Mouse (Mus musculus) neural tube, embryonic 11.5 days (tissue): Measurements from ENCODE around the gene Gpr84. TPM values are rescaled to one million over a fixed set of nuclear protein-coding genes. Genes with fewer than 3 reads are reported as not detected.

ENCODE experiments used
- ATAC-seq: fragments of 200-750 bp; cut with Nextera tagmentation; 2 replicates; pipeline ENCODE4 v1.8.0; 2017; ENCODE audit warnings: moderate number of reproducible peaks, mild to moderate bottlenecking, moderate TSS enrichment, moderate library complexity; ENCODE audit not compliant: insufficient read depth, low FRiP score, low TSS enrichment
- DNase-seq: peaks from one replicate; pipeline ENCODE4 v3.0.0-alpha.2; 2015; ENCODE audit warnings: low spot score
- H3K27ac ChIP-seq: fragments of 300-500 bp; sonication (generic); 2 replicates; pipeline ENCODE4 v1.5.1; 2014; ENCODE audit warnings: low read depth, mild to moderate bottlenecking, low read length
- H3K27me3 ChIP-seq: fragments of 300-500 bp; sonication (generic); 2 replicates; pipeline ENCODE4 v1.6.1; 2014; ENCODE audit warnings: mild to moderate bottlenecking, low read length, mixed read lengths; ENCODE audit not compliant: control insufficient read depth, insufficient read depth
- H3K36me3 ChIP-seq: fragments of 300-500 bp; sonication (generic); 2 replicates; pipeline ENCODE4 v1.6.1; 2014; ENCODE audit warnings: mild to moderate bottlenecking, low read length, moderate library complexity, mixed read lengths; ENCODE audit not compliant: control insufficient read depth, insufficient read depth
- H3K4me1 ChIP-seq: fragments of 300-500 bp; sonication (generic); 2 replicates; pipeline ENCODE4 v1.6.1; 2014; ENCODE audit warnings: low read length, mixed read lengths; ENCODE audit not compliant: control insufficient read depth, insufficient read depth
- H3K4me2 ChIP-seq: fragments of 300-500 bp; sonication (generic); 2 replicates; pipeline ENCODE4 v1.6.1; 2014; ENCODE audit warnings: low read depth, mild to moderate bottlenecking, moderate library complexity
- H3K4me3 ChIP-seq: fragments of 300-500 bp; sonication (generic); 2 replicates; pipeline ENCODE4 v1.5.1; 2014; ENCODE audit warnings: low read depth, low read length
- H3K9ac ChIP-seq: fragments of 300-500 bp; sonication (generic); 2 replicates; pipeline ENCODE4 v1.6.1; 2014; ENCODE audit warnings: mild to moderate bottlenecking, low read length
- H3K9me3 ChIP-seq: fragments of 300-500 bp; sonication (generic); 2 replicates; pipeline ENCODE4 v1.6.1; 2016; ENCODE audit warnings: low read length; ENCODE audit not compliant: control insufficient read depth
- WGBS: fragments of 180-500 bp; shearing (Covaris S2); extraction: QIAGEN DNeasy Blood & Tissue Kit; methylation state at CpG from one replicate; pipeline ENCODE4 v1.1.7; 2014; 5-methylcytosine and 5-hydroxymethylcytosine counted together
- polyA plus RNA-seq: library from polyadenylated mRNA; unstranded; fragments of >200 nt; fragmentation: Nextera tagmentation; extraction: Ambion mirVana; gene quantifications from 2 replicates; pipeline ENCODE4 v1.2.1, GENCODE M21; 2014

Gpr84 gene
- polyA plus RNA-seq, 1 experiment from 2014 or later: 0.34 TPM

DNA sequence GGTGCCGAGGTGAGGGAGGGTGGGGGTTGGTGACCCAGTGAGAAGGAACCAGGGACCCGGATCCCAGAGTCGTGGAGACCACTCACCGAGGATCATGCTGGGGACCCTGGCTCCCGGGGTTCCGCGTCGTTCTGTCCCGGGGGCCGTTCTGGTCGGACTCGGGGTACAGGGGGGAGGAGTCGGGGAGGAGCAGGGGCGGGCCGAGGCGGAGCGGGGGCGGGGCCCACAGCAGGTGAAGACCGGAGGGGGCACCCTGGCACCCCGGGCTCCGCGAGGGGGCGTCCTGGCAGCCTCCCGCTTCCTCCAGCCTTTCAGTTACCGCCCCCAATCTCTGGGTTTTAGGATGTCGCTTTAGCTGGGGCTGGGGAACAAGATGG is 29.5 kb upstream of the Gpr84 start, which contains the start of gene Zfp385a:
Zfp385a (minus strand) TSS at position 133 of the 377 bp plus-strand sequence.
- Histone ChIP-seq H3K4me1 (peaks cover 18% of the 10 kb centered on the region), H3K4me2 (peak within 1 kb of the TSS; percentile 94), H3K9me3 (no peaks in the 10 kb centered on the region), H3K9ac (peak within 1 kb of the TSS; percentile 55), H3K36me3 (peaks cover 2% of the 10 kb centered on the region; the same call in 1 of the 2 replicates), H3K4me3 (peak within 1 kb of the TSS; percentile 53), H3K27ac (no peak within 1 kb of the TSS), H3K27me3 (peaks cover 20% of the 10 kb centered on the region)
- DNase-seq: peak; percentile 31
- peak; percentile 58; the same call in 1 of the 2 replicates for ATAC-seq
- under 1% methylated on average over 26 of the region's 26 CpGs for WGBS

DNA sequence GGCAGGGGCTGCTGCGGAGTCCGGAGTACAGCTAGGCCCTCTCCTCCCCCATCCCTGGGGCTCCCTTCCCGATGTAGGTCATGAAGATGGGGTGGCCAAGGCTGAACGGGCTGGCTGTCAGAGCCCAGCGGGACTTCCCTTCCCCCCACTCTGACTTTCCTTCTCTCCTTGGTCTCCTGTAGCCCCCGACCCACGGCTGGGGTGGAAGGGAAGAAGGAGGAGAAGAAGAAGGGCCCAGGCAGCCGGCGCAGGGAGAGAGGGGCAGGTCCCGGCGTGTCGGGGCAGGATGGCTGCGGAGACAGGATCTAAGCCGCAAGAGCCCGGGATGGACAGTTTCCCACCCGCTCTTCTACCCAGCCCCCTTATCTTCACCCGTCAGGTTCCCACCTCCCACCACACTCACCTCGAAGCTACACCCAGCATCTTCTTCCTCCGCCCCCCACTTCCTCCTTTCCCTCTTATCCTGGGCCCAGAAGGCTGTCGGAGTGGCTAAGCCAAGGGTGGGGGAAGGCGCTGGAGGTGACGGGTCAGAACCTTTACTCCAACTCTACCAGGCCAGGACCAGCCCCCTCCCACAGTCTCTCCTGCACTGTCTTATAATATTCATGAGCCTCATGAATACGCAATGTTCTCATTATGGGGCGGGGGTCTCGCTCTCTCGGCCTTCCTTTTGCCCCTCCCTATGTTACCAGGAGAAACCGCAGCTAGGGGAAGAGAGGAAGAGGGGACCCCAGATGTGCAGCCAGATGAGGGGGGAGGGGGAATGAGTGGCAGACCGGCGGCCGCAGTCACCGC is 29.0 kb upstream of the Gpr84 start:
- Histone ChIP-seq H3K27me3 (peaks cover 20% of the 10 kb centered on the region), H3K4me2 (peak overlapping the region; percentile 94), H3K9ac (peak overlapping the region; percentile 55), H3K9me3 (no peaks in the 10 kb centered on the region), H3K27ac (no peak overlapping the region), H3K4me1 (peaks cover 19% of the 10 kb centered on the region), H3K36me3 (no peaks in the 10 kb centered on the region; the same call in 1 of the 2 replicates), H3K4me3 (peak overlapping the region; percentile 53)
- ATAC-seq (peak; percentile 38; the same call in 1 of the 2 replicates), DNase-seq (no peak)
- WGBS: 4% methylated on average over 29 of the region's 31 CpGs

DNA sequence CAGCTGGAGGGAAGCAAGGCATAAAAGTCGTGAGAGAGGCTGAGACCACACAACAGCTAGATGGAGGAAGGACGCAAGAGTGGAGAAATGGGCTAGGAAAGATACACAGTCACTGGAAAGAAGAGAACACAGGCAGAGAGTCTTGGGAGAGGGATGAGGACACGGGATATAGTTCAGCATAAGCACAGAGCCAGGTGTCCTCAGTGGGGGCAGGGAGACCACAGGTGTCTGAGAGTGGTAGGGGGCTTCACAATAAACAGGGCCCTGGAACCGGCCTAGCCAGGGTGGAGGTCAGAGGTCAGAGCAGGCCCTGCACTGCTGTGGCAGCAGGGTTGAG is 28.4 kb upstream of the Gpr84 start:
- Histone ChIP-seq H3K27ac (no peak overlapping the region), H3K9ac (no peak overlapping the region), H3K4me3 (peak overlapping the region; percentile 53; the same call in 1 of the 2 replicates), H3K27me3 (peaks cover 20% of the 10 kb centered on the region), H3K9me3 (no peaks in the 10 kb centered on the region), H3K4me2 (peak overlapping the region; percentile 94), H3K4me1 (peaks cover 24% of the 10 kb centered on the region), H3K36me3 (no peaks in the 10 kb centered on the region; the same call in 1 of the 2 replicates)
- no peak for ATAC-seq
- 31% methylated on average over 4 of the region's 4 CpGs for WGBS
- no peak for DNase-seq

DNA sequence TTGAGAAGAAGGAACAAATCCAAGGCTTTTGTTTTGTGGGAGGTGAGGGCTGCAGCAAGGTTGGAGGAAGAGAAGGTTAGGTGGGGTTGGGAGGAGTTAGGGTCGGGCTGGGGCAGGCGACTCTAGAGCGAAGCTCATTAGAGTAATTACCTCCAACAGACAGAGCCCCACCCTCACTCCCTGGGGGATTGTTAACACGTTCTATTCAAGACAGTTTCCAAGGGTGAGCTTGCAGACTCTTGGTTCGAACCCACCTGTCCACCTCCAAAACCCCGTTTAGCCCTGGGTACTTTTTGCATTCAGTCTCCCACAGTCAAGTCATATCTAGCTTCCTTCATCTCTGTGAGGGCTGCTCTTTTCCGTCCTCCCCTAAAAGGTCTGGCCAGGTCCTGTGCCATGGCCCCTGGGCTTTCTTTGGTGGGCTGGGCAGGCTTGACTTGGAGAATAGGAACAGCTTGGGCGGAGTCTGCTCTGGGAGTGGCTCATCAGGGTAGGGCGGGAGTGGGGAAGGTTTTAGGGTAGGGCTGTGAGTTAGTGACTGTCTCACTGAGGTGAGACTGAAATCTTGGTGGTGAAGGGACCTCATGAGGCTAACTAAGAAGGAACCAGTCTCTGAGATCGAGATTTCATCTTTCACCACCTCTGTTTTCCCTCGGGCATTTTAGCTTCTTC is 26.7 kb upstream of the Gpr84 start:
- peaks cover 20% of the 10 kb centered on the region for H3K27me3 ChIP-seq

DNA sequence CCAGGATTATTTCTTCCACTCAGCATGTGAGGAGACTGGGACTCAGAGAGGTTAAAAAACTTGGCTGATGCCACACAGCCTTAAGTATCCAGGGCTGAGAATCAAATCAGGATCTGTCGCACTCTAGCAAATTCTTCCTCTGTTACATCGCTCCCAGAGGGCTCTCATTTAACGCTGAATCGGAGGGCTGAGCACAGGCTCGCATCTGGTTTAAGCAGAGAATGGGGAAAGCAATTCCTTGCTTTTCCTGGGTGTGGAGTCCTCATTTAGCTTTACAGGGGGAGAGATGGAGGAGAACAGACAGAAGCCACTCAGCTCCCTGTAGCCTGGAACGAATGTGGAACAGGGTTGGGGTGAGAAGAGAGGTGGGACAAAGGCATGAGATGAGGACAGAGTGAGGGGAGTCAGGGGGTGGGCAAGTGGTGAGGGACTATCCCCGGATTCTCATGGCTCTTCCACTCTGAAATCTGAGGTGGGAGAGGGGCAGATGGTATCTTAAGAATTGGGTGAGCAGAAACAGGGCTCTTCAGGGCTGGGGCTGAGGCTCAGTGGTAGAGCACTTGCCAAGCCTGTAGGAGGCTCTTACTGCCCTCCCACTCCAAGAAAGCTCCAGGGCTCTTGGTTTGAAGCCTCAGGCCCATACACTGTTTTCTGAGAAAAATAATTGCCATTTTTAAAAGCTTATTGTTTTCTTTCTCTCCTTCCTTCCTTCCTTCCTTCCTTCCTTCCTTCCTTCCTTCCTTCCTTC is 25.2 kb upstream of the Gpr84 start:
- Histone ChIP-seq H3K9me3 (no peaks in the 10 kb centered on the region), H3K4me1 (peaks cover 25% of the 10 kb centered on the region), H3K36me3 (no peaks in the 10 kb centered on the region), H3K27ac (no peak overlapping the region), H3K4me3 (no peak overlapping the region), H3K4me2 (no peak overlapping the region), H3K27me3 (peaks cover 15% of the 10 kb centered on the region), H3K9ac (no peak overlapping the region)
- 29% methylated on average over 7 of the region's 7 CpGs for WGBS
- DNase-seq: no peak
- no peak for ATAC-seq

More for the DNA sequence above, 26.7 kb upstream of the Gpr84 start:
- no peaks in the 10 kb centered on the region for H3K36me3 ChIP-seq
- H3K4me2 ChIP-seq: no peak overlapping the region
- H3K27ac ChIP-seq: no peak overlapping the region
- DNase-seq: no peak
- 8% methylated on average over 11 of the region's 11 CpGs for WGBS
- ATAC-seq: no peak
- no peak overlapping the region for H3K9ac ChIP-seq
- peaks cover 27% of the 10 kb centered on the region for H3K4me1 ChIP-seq
- no peak overlapping the region for H3K4me3 ChIP-seq
- no peaks in the 10 kb centered on the region for H3K9me3 ChIP-seq

DNA sequence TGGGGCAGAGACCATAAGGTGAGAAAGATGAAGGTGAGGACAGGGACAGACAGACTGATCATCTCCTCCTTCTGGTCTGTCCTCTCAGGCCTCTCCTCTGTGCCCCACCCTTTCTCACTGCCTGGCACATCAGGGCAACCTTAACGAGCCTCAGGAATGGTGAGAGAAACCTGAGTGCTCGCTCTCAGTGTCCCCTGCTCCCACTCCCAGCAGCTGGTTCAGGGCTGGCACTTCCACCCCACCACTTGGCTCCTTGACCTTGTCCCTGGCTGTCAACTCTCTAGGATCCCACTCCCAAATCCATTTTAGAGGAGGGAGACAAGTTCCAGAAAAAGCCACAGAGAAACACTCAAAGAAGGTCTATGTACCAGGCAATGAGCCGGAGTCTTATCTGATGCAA is 24.6 kb upstream of the Gpr84 start:
- no peaks in the 10 kb centered on the region for H3K9me3 ChIP-seq
- H3K36me3 ChIP-seq: no peaks in the 10 kb centered on the region
- no peak overlapping the region for H3K9ac ChIP-seq
- 47% methylated on average over 3 of the region's 3 CpGs for WGBS
- H3K27me3 ChIP-seq: peaks cover 13% of the 10 kb centered on the region; the same call in 1 of the 2 replicates
- peaks cover 19% of the 10 kb centered on the region for H3K4me1 ChIP-seq
- no peak overlapping the region for H3K27ac ChIP-seq
- DNase-seq (no peak), ATAC-seq (no peak)
- no peak overlapping the region for H3K4me3 ChIP-seq
- H3K4me2 ChIP-seq: no peak overlapping the region

DNA sequence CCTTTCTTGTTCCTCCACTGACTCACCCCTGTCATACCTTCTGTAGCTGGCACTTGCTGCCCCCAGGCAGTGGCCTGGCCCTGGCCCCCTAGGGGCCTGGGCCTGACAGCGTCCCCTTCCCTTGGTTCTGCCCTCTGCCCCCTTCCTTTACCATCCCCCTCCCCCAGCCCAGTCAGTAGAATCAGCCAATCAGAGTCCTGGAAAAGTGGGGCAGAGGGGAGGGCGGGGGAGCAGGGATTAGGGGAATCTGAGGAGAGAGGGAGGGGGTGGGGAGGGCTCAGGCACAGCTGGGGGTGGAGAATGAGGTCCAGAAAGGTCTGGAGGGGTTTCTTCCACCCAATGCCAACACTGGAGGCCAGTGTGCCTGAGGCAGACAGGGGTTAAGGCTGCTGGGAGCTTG is 23.8 kb upstream of the Gpr84 start:
- no peaks in the 10 kb centered on the region for H3K36me3 ChIP-seq
- peaks cover 13% of the 10 kb centered on the region for H3K4me1 ChIP-seq
- no peak overlapping the region for H3K27ac ChIP-seq
- ATAC-seq (no peak), DNase-seq (no peak)
- H3K4me2 ChIP-seq: no peak overlapping the region
- WGBS: 12% methylated on average over 2 of the region's 2 CpGs
- no peak overlapping the region for H3K4me3 ChIP-seq
- no peak overlapping the region for H3K9ac ChIP-seq
- peaks cover 8% of the 10 kb centered on the region; the same call in 1 of the 2 replicates for H3K27me3 ChIP-seq
- H3K9me3 ChIP-seq: no peaks in the 10 kb centered on the region

DNA sequence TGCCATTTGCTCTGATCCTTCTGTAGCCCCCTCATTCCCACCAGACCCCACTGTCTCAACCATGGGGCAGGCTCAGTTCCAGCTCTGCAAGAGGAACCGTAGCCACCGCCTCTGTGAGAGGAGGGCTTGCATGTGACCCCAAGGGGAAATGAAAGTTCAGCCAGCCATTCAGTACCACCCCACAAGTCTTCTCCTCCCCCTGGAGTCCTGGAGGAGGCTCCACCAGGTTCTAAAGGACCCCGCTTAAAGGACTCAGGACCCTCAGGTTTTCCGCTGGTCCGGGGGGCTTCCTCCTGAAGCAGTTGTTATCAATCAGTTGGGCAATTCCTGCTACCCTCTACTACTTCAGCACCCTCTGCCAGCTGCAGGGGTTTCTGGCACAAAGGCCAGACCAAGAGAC is 23.3 kb upstream of the Gpr84 start:
- DNase-seq: no peak
- peaks cover 9% of the 10 kb centered on the region for H3K4me1 ChIP-seq
- no peak overlapping the region for H3K4me2 ChIP-seq
- no peaks in the 10 kb centered on the region for H3K36me3 ChIP-seq
- H3K9ac ChIP-seq: no peak overlapping the region
- WGBS: 64% methylated on average over 5 of the region's 5 CpGs
- no peak for ATAC-seq
- no peak overlapping the region for H3K27ac ChIP-seq
- peaks cover 4% of the 10 kb centered on the region; the same call in 1 of the 2 replicates for H3K27me3 ChIP-seq
- H3K9me3 ChIP-seq: no peaks in the 10 kb centered on the region
- H3K4me3 ChIP-seq: no peak overlapping the region
